Mouse (Mus musculus) brown adipose tissue, adult 24 weeks (tissue): ENCODE results near the gene Mepce. TPM values are rescaled to one million over a fixed set of nuclear protein-coding genes. Genes with fewer than 3 reads are reported as not detected.
"Not testable (repeated sequence)": the region's sequence is repeated elsewhere in the genome, so short reads cannot be mapped to it uniquely, and the experiment has no call there.

Source experiments
- H3K27ac ChIP-seq: fragments of 200-500 bp; replicated peaks from 2 replicates; pipeline ENCODE4 v1.5.1; 2012; ENCODE audit warnings: low read depth, mild to moderate bottlenecking, low read length
- H3K4me1 ChIP-seq: fragments of 200-500 bp; 2 replicates; pipeline ENCODE4 v1.6.1; 2012; ENCODE audit warnings: low read length, mixed read lengths; ENCODE audit not compliant: control insufficient read depth, insufficient read depth, insufficient read length
- H3K4me3 ChIP-seq: fragments of 200-500 bp; 2 replicates; pipeline ENCODE4 v1.5.1; 2012; ENCODE audit warnings: low read depth, mild to moderate bottlenecking, low read length, moderate library complexity; ENCODE audit not compliant: insufficient read depth
- polyA plus RNA-seq: library from polyadenylated mRNA; stranded (reverse); fragments of >200 nt; gene quantifications from 2 replicates; pipeline ENCODE4 v1.2.4, GENCODE M21; 2012; ENCODE audit not compliant: missing spikeins, insufficient read depth, insufficient read length

Mepce gene
- polyA plus RNA-seq: 14.3 and 21.2 TPM in 2 replicates

DNA sequence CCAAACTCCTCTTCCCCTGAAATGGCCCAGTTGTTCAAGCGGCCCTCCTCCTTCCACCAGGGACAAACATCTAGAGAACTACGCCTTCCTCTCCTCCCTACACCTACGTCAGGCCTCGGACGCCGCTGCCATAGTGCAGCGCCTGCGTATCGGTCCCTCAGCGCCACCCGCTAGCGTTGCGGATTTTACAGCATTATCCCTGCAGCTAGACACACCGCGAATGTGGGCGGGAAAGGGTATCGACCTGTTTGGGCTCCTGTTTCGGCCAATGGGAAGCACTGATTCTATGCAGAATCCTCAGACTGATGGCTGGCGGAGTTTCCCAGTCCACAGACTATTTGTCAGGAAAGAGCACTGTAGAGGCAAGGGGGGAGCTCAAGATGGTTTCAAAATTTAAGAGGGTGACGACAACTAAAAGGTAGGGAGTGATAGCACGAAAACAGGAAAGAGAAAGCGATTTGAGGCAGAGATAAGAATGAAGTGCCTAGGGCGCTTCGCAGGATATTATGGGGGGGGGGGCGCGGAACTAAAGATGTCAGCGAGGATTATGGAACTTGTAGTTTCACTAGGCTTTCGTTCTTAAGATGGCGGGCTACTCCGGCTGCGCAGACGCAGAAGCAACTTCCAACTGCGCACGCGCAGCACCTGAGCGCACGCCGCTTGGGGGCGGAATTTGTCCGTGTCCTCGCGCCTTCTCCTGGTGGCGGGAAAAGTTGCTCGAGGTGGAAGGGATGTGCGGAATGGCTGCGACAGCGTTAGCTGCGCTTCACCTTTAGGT is at the start of gene Mepce, which contains the start of gene Zcwpw1:
Gene Mepce, minus strand, starts transcription at position 505 of the 778 bp plus-strand sequence.
Gene Zcwpw1, plus strand, starts transcription at position 648 of the 778 bp plus-strand sequence.
- peaks cover 16% of the 10 kb centered on the region for H3K4me1 ChIP-seq
- H3K27ac ChIP-seq: peak within 1 kb of the TSS; percentile 88
- peak within 1 kb of the TSS; percentile 99 for H3K4me3 ChIP-seq

DNA sequence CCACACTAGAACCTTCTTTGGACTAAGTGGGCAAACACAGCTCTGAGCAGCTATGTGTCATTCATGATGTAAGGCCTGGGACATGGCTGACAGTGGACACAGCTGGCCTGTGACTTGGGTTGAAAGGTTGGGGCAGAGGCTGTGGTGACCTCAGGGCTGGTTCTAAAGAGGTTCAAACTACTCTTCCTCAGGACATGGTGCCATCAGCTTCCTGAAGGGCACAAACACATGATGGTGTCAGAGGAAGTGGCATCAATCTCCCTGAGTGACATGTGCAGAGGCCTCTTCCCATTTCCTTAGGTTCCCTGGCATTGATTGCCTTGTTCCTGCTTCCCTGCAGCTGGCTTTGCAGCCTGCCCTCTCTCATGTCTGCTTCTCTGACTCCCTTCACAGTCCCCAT is 49.7 kb upstream of the Mepce start:
- not testable (repeated sequence) for H3K27ac ChIP-seq, H3K4me3 ChIP-seq

DNA sequence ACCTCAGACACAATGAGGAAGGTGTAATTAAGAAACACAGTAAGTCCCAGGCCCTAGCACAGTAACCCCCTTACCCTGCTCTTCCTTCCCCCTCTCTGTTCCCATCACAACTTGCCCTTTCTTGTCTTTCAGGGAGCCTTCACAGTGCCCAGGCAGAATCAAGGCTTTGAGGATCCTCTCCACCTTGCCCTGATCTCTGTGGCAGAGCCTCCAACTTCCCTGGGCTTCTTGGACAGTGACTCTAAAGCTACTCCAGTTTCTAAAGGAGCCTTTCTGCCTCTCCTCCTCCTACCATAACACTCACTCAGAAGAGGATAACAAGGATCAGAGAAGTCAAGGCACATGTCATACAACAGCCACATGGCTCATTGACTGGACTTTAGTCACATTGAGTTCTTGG is 49.2 kb upstream of the Mepce start:
- H3K4me1 ChIP-seq: peaks cover 5% of the 10 kb centered on the region; the same call in 1 of the 2 replicates

More for the DNA sequence above, 49.7 kb upstream of the Mepce start:
- H3K4me1 ChIP-seq: not testable (repeated sequence)

DNA sequence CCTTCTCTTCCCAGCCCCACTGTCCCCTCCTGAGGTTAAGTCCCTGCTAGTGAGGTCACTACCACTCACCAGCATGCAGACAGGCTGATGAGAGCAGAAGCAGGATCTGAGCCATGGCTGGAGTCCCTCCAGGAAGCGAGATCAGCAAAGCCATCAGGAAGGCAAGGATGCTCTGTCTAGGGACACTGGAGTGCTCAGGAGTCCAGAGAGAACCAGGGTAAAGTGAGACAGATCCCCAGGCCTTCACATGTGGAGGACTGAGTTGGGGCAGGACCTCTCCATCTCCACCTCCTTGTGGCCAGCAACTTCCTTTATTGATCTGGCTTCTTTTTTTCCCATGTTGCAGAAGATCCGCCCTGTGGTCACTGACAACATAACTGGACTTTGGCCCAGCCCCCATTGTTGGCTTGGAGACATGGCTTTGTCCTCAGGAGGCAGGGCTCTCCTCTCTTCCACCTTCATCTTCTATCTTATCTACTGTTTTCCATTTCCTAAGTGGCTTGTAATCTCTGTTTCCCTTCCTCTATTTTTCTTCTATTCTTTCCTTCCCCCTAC is 48.6 kb upstream of the Mepce start, which contains the start of gene Pilra:
Gene Pilra, minus strand, starts transcription at position 316 of the 555 bp plus-strand sequence.
- not testable (repeated sequence) for H3K4me1 ChIP-seq, H3K4me3 ChIP-seq, H3K27ac ChIP-seq

More for the DNA sequence above, 49.2 kb upstream of the Mepce start:
- H3K4me3 ChIP-seq: no peak overlapping the region
- no peak overlapping the region; the same call in 1 of the 2 replicates for H3K27ac ChIP-seq

DNA sequence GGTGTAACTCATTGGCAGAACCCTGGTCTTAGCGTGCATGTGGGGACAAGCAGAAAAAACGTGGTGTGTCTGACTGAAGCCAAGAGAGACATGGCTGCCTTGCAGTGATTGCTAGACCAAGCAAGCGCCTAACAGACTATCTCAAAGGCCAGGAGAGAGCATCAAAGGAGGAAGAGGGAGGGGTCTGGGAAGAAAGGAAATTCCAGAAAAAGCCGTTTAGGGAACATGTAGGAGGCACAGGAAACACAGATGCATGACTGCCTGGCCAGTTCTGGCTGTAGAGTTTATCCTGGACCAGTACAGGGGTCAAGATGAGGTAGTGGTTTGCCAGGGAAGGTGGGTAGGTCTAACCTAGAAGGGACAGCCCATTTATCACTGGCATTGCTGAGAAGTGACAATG is 46.0 kb upstream of the Mepce start:
- Histone ChIP-seq H3K27ac (no peak overlapping the region), H3K4me1 (peaks cover 9% of the 10 kb centered on the region; the same call in 1 of the 2 replicates)

DNA sequence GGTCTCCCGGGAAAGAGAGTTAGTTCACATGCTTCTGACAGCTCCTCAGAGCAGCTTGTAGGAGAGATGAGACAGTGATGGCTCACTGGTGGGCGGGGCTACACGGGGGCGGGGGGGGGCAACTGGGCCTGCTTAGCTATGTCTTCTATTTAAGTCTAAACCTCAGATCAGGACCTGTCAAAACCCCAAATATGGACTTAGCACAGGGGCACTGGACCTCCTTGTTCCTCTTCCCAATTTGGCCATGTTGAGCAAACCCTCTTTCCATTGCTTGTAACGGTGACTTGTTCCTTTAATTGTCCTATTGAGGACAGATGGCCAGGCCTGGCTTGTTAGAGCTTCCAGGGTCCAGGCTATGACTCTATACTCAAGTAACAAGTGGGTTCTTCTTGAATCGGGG is 44.1 kb upstream of the Mepce start:
- Histone ChIP-seq H3K27ac (no peak overlapping the region), H3K4me3 (no peak overlapping the region), H3K4me1 (peaks cover 9% of the 10 kb centered on the region; the same call in 1 of the 2 replicates)

More for the DNA sequence above, 46.0 kb upstream of the Mepce start:
- H3K4me3 ChIP-seq: no peak overlapping the region

DNA sequence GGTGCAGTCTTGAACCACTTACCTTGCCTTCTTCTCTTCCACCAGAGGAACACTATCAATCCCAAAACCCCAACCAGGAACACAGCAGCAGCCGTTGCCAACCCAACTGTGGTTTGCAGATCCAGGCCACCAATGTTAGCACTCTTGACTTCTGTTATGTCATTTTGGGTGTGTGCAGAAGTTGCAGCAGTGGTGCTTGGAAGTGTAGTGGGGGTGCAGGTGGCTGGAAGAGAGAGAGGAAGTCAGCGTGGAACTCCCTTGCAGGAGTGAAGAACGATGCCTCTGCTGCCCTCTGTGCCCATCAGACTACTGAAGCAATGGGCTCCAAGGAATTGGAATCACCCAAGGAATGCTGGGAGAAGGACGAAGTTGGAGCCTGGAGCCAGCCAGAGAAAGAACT is 43.7 kb upstream of the Mepce start:
- no peak overlapping the region for H3K27ac ChIP-seq
- H3K4me3 ChIP-seq: no peak overlapping the region
- H3K4me1 ChIP-seq: peaks cover 9% of the 10 kb centered on the region; the same call in 1 of the 2 replicates

DNA sequence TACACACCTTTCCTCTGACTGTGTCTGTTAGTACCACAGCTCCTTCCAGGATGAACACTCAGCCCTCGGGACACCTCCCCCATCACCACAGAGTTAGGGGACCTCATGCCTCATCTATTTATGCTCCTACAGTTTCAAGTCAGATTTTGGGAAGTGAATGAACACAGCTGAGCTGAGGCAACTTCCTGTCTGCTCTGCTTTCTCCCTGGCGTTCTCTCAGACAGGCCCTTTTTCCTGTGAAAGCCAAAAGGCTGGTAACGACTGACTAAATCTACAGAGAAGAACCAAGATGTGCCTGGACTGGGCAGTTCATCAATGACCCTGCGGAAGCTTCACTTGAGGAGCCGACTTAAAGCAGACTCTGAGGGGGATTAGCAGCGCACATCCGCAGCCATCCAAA is 42.8 kb upstream of the Mepce start:
- peaks cover 9% of the 10 kb centered on the region; the same call in 1 of the 2 replicates for H3K4me1 ChIP-seq
- no peak overlapping the region for H3K4me3 ChIP-seq
- H3K27ac ChIP-seq: no peak overlapping the region

DNA sequence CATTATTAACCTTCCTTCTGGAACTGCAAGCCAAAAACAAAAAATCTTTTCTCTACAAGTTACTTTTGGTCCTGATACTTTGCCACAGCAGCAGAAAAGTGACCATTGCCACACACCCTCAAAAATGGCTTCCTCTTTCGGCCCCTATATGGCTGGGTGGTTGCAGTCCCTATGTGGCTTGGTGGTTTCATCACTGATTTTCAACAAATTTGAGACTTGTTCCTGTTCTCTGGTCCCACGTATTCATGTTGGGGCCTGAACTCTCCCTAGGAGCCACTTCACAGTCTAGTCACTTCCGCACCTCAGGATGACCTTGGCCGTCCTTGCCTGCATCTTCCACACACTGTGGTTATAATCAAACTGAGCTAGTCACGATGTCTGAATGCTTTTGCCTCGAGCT is 41.2 kb upstream of the Mepce start:
- Histone ChIP-seq H3K27ac (no peak overlapping the region), H3K4me1 (peaks cover 7% of the 10 kb centered on the region; the same call in 1 of the 2 replicates), H3K4me3 (no peak overlapping the region)

DNA sequence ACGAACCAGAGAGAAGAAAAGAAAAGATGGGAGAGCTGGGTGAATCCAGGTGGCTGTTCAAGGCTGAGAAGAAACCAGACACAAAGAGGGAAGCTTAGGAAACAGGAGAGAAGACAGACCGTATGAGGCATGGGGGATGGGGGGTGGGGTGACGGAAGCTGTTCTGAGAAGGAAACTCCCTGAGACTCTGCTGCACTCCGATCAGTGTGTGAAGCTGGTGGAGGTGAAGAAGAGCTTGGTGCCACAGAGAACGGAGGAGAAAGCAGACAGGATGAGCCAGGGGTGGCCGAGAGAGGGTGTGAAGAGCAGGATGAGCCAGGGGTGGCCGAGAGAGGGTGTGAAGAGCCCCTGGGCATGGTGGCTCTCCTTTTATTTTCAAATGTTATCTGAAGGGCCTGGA is 39.0 kb upstream of the Mepce start:
- H3K4me1 ChIP-seq: peaks cover 4% of the 10 kb centered on the region; the same call in 1 of the 2 replicates
- H3K4me3 ChIP-seq: no peak overlapping the region
- H3K27ac ChIP-seq: no peak overlapping the region

DNA sequence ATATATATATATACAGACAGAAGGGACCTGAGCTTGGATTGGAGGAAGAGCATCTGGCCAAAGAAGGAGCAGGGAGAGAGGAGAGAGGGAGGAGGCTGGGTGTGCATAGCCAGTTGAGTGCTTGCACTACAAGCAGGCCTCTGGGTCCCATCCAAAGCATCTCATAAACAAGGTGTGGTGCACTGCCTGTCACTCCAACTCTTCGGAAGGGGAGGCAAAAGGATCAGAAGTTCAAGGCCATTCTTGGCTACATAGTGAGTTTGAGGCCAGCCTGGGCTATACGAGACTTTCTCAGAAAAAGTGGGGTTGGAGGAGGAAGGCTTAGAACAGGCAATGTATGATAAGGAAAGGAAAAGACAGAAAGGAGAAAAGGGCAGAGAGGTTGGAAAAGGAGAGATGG is 38.5 kb upstream of the Mepce start:
- Histone ChIP-seq H3K4me3 (no peak overlapping the region), H3K27ac (no peak overlapping the region)

DNA sequence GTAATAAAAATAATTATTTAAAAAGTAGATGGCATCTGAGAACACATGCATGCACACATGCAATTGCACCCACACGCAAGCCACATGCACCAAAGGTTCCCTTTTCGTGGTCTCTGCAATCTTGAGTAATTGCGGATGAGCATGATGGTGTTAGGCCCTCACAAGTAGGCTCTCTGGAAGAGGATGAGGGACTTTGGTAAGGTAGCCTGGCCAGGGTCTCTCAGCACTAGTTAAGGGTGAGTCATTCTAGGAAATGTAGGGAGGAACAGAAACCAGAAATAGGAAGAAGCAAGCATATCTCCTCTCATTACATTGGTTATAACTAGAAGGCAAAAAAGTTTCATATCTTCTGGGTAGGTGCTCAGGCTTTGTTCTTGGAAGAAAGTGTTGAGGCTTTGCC is 37.6 kb upstream of the Mepce start:
- Histone ChIP-seq H3K4me3 (no peak overlapping the region), H3K27ac (no peak overlapping the region), H3K4me1 (no peaks in the 10 kb centered on the region)

More for the DNA sequence above, 38.5 kb upstream of the Mepce start:
- peaks cover 1% of the 10 kb centered on the region; the same call in 1 of the 2 replicates for H3K4me1 ChIP-seq

DNA sequence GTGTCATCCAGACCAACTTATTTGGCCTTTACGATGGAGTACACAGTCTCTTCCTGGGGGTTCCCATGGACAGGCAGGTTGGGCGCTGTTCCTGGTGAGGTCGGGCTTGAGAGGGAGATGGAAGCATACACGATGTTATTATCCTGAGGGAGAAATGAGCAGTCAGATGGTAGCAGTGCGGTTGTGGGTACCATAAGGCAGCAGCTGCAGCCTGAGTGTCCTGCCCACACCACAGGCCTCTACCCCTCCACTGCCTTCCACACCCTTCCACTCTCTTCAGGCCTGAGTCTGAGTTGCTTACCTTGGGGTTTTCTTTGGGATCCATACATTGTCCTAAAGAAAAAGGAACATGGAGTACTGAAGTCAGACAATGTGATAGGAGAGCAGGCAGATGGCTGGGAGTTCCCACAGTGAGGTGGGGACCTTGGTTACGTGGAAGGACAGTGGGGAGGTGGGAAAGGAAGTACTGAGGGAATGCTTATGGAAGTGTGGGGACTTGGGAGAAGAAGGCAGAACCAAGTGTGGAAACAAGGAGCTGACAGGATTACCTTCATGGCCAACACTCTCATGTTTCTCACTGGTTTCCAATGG is 36.1 kb upstream of the Mepce start:
- Histone ChIP-seq H3K4me1 (no peaks in the 10 kb centered on the region), H3K27ac (no peak overlapping the region), H3K4me3 (no peak overlapping the region)

DNA sequence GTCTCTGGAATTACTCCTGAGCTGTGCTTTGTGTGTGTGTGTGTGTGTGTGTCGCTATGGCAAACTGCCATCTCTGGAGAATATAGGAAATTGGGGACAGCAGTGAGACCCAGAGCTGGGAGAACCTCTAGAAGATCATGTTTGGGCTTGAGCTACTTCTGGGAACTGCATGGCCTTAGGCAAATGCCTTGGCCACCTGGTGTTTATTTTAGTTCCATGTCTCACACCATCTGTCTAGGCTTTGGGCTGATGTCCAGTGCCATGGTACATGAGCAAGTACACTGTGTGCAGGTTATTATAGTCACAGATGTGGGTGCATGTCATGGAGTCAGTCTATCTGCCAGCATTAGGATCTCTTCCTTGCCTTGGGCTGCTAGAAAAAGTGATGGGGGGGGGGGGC is 35.1 kb upstream of the Mepce start:
- no peak overlapping the region for H3K4me3 ChIP-seq
- no peak overlapping the region for H3K27ac ChIP-seq

DNA sequence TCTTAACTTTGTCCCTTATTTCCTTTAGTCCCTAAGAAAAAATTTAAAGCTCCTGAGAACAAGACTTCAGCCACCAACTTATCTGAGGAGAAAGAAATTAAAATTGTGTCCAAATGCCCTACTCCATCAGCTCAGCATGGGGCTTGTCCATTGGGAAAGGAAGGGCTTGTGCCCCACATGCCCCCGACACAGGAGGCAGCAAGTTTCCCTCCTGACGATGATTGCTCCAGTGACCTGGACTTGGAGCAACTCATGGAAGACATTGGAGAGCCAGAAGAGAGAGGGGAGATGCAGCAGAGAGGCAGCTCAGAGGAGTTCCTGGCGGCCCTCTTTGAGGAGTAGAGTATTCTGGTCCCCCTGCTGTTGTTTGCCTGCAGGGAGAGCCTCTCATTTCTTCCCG is 34.7 kb upstream of the Mepce start:
- no peak overlapping the region for H3K4me3 ChIP-seq
- no peaks in the 10 kb centered on the region for H3K4me1 ChIP-seq
- no peak overlapping the region for H3K27ac ChIP-seq

More for the DNA sequence above, 35.1 kb upstream of the Mepce start:
- H3K4me1 ChIP-seq: no peaks in the 10 kb centered on the region
